Mouse (Mus musculus) embryonic fibroblast, embryonic 13.5 days (primary cell): Measurements from ENCODE around the gene Pzp.

Source experiments
- CTCF ChIP-seq: IDR thresholded peaks from 2 replicates; pipeline ENCODE4 v1.5.1; 2011; ENCODE audit warnings: mild to moderate bottlenecking, control low read depth, low read length, moderate library complexity, borderline replicate concordance; ENCODE audit not compliant: insufficient read depth
- POLR2A ChIP-seq: IDR thresholded peaks from 2 replicates; pipeline ENCODE4 v1.6.1; 2011; ENCODE audit warnings: low read depth, mild to moderate bottlenecking, control low read depth, low read length, moderate library complexity

GRCm38 (mm10) chr6:128466563-128466962 is 60.0 kb downstream of the Pzp start:
- no peak for TF ChIP-seq CTCF
- no peak for TF ChIP-seq POLR2A
